Mouse (Mus musculus) E14TG2a.4 (cell line): ENCODE results near the gene Tiam1.

Source experiments
- CTCF ChIP-seq: conservative IDR thresholded peaks from 2 replicates; pipeline ENCODE4 v1.5.1; 2014; ENCODE audit warnings: low read length
- NANOG ChIP-seq: IDR thresholded peaks from 2 replicates; pipeline ENCODE4 v1.6.1; 2014; ENCODE audit warnings: borderline replicate concordance, low read length, mixed read lengths
- POU5F1 ChIP-seq: IDR thresholded peaks from 2 replicates; pipeline ENCODE4 v1.6.1; 2014; ENCODE audit warnings: low read length, borderline replicate concordance

DNA sequence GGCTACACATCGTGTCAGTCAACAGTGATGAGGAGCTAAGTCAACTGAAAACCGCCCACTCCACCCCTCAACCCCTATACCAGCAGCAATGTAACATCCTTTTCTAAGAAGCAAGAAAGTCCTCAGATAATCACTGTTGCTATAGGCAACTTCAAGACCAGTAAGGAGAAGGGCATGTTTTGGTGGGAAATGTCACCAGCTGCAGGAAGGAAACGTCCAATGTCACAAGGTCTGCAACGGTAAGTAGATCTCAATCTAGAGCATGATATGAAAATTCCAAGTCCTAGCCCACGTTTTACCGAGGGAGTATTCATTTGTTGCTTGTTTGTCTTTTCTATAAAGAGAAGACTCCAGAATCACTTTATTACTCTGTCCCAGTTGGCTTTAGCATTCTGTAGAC is 95.7 kb downstream of the Tiam1 start:
- TF ChIP-seq CTCF (no peak), NANOG (no peak), POU5F1 (no peak)
